Mouse (Mus musculus) ES-E14 (cell line): ENCODE data around the gene Xbp1. TPM values are rescaled to one million over a fixed set of nuclear protein-coding genes. Genes with fewer than 3 reads are reported as not detected.

Experiments used
- DNase-seq: peaks from one replicate; pipeline ENCODE4 v3.0.0-alpha.2; 2013; ENCODE audit warnings: low read depth, low spot score
- H3K27ac ChIP-seq: 2 replicates; pipeline ENCODE4 v1.5.1; 2012; ENCODE audit warnings: low read depth, mild to moderate bottlenecking, low read length, moderate library complexity, mixed read lengths; ENCODE audit not compliant: poor library complexity, insufficient read depth, severe bottlenecking
- H3K36me3 ChIP-seq: 2 replicates; pipeline ENCODE4 v1.6.1; 2012; ENCODE audit warnings: mild to moderate bottlenecking, low read length, moderate library complexity, mixed read lengths; ENCODE audit not compliant: control insufficient read depth, poor library complexity, insufficient read depth, severe bottlenecking
- H3K4me1 ChIP-seq, 2 experiments: fragments of 150-350 bp in 1 of 2; sonication (generic) in 1 of 2; 2 replicates each; pipeline ENCODE4 v1.6.1; 2012; ENCODE audit warnings: low read length in 2 of 2, mild to moderate bottlenecking in 1 of 2, mixed read lengths in 1 of 2; ENCODE audit not compliant: control insufficient read depth in 2 of 2, insufficient read depth in 2 of 2, poor library complexity in 1 of 2
- H3K4me3 ChIP-seq, 2 experiments: fragments of 150-350 bp in 1 of 2; sonication (generic) in 1 of 2; 2 replicates each; pipeline ENCODE4 v1.5.1; 2012; ENCODE audit warnings: low read length in 2 of 2, low read depth in 1 of 2, mild to moderate bottlenecking in 1 of 2, mixed read lengths in 1 of 2; ENCODE audit not compliant: insufficient read depth in 1 of 2, poor library complexity in 1 of 2, severe bottlenecking in 1 of 2
- H3K9ac ChIP-seq: 2 replicates; pipeline ENCODE4 v1.6.1; 2012; ENCODE audit warnings: low read depth, mild to moderate bottlenecking, low read length, mixed read lengths; ENCODE audit not compliant: poor library complexity, insufficient read depth, severe bottlenecking
- H3K9me3 ChIP-seq: fragments of 150-350 bp; sonication (generic); 2 replicates; pipeline ENCODE4 v1.6.1; 2012; ENCODE audit warnings: low read depth, mild to moderate bottlenecking, low read length; ENCODE audit not compliant: control insufficient read depth, insufficient read depth
- CHD2 ChIP-seq: IDR thresholded peaks from 2 replicates; pipeline ENCODE4 v1.6.1; 2014; ENCODE audit warnings: mild to moderate bottlenecking, low read depth, low read length, inconsistent platforms
- HCFC1 ChIP-seq: IDR thresholded peaks from 2 replicates; pipeline ENCODE4 v1.6.1; 2012; ENCODE audit warnings: low read length, inconsistent platforms, borderline replicate concordance; ENCODE audit not compliant: insufficient read depth
- MAFK ChIP-seq: IDR thresholded peaks from 2 replicates; pipeline ENCODE4 v1.6.1; 2014; ENCODE audit warnings: mild to moderate bottlenecking, low read depth, low read length, inconsistent platforms; ENCODE audit not compliant: insufficient read depth
- ZC3H11A ChIP-seq: IDR thresholded peaks from 2 replicates; pipeline ENCODE4 v1.6.1; 2012; ENCODE audit warnings: low read depth, mild to moderate bottlenecking, inconsistent platforms, low read length, borderline replicate concordance
- ZNF384 ChIP-seq: IDR thresholded peaks from 2 replicates; pipeline ENCODE4 v1.6.1; 2012; ENCODE audit warnings: low read depth, low read length, inconsistent platforms
- in situ Hi-C, 2 experiments: fragments of 600-800 bp; cut with MboI; formaldehyde crosslinking; loops; one replicate each; pipeline ENCODE4 v1.15.1; 2025; ENCODE audit warnings: low sequenced_read_pairs in 2 of 2, inconsistent platforms in 1 of 2; ENCODE audit not compliant: unreplicated experiment in 2 of 2
- total RNA-seq: library from RNA; depleted of rRNA; stranded (reverse); fragments of 300-350 nt; gene quantifications from 2 replicates; pipeline ENCODE4 v1.2.3, GENCODE M21; 2012

Gene Xbp1
- total RNA-seq, 1 experiment = 143 TPM

GRCm38 (mm10) chr11:5521516-5522291 lies 1.2 kb downstream of the Xbp1 start:
- TF ChIP-seq HCFC1 = no peak
- TF ChIP-seq CHD2 = no peak
- TF ChIP-seq ZNF384 = no peak
- TF ChIP-seq MAFK = no peak
- TF ChIP-seq ZC3H11A = no peak
- DNase-seq = no peak
- peak overlapping the region; percentile 88 for H3K9ac ChIP-seq
- no peaks in the 10 kb centered on the region for H3K9me3 ChIP-seq
- H3K4me1 ChIP-seq = peaks cover 2 to 7% of the 10 kb centered on the region in 2 experiments; a peak in 3 of 4 replicates
- in situ Hi-C loops = no loop called here
- peak overlapping the region; percentile 79 to 96 for H3K4me3 ChIP-seq
- peak overlapping the region; percentile 62; the same call in 1 of the 2 replicates for H3K27ac ChIP-seq
- peaks cover 31% of the 10 kb centered on the region for H3K36me3 ChIP-seq

- Histone ChIP-seq H3K27ac (no peak overlapping the region), H3K4me3 (peak overlapping the region in 1 of 2 experiments; percentile 79; a peak in 1 of 4 replicates), H3K9me3 (no peaks in the 10 kb centered on the region), H3K4me1 (peaks cover 2 to 5% of the 10 kb centered on the region in 2 experiments; a peak in 3 of 4 replicates), H3K36me3 (peaks cover 31% of the 10 kb centered on the region), H3K9ac (no peak overlapping the region)
- DNase-seq = no peak
- TF ChIP-seq CHD2 (no peak), MAFK (no peak), ZNF384 (no peak), HCFC1 (no peak), ZC3H11A (no peak)
- in situ Hi-C loops = no loop called here
Measured at GRCm38 (mm10) chr11:5522798-5523415, 2.4 kb downstream of the Xbp1 start.

GRCm38 (mm10) chr11:5525418-5525817 lies 5.0 kb downstream of the Xbp1 start:
- Histone ChIP-seq H3K9ac (no peak overlapping the region), H3K9me3 (no peaks in the 10 kb centered on the region), H3K4me1 (no peaks in the 10 kb centered on the region; a peak in 2 of 4 replicates), H3K36me3 (peaks cover 43% of the 10 kb centered on the region), H3K4me3 (no peak overlapping the region), H3K27ac (no peak overlapping the region)
- TF ChIP-seq HCFC1 = no peak
- TF ChIP-seq CHD2 = no peak
- no peak for TF ChIP-seq ZNF384
- no peak for TF ChIP-seq MAFK
- no peak for TF ChIP-seq ZC3H11A
- in situ Hi-C loops = no loop called here
- DNase-seq = no peak

- no peak for TF ChIP-seq ZC3H11A
- no peak for TF ChIP-seq HCFC1
- no peak for TF ChIP-seq ZNF384
- TF ChIP-seq MAFK = no peak
- no peak for TF ChIP-seq CHD2
- no peaks in the 10 kb centered on the region for H3K9me3 ChIP-seq
- no peak overlapping the region for H3K4me3 ChIP-seq
- peaks cover 0 to 3% of the 10 kb centered on the region in 2 experiments; a peak in 2 of 4 replicates for H3K4me1 ChIP-seq
- peaks cover 52% of the 10 kb centered on the region for H3K36me3 ChIP-seq
- DNase-seq = no peak
- H3K9ac ChIP-seq = no peak overlapping the region
- H3K27ac ChIP-seq = peak overlapping the region; percentile 18; the same call in 1 of the 2 replicates
- in situ Hi-C loops = no loop called here
Measured at GRCm38 (mm10) chr11:5526573-5527439, 6.3 kb downstream of the Xbp1 start.
